Mouse (Mus musculus) frontal cortex, adult 2 months (tissue): ENCODE data around the gene Elmo3. TPM values are rescaled to one million over a fixed set of nuclear protein-coding genes. Genes with fewer than 3 reads are reported as not detected.

ENCODE experiments used
- DNase-seq, 2 experiments: peaks; one replicate each; pipeline ENCODE4 v3.0.0; 2022; ENCODE audit warnings: low spot score in 1 of 2; ENCODE audit errors: extremely low spot score in 1 of 2
- polyA plus RNA-seq: library from polyadenylated mRNA; depleted of rRNA; stranded (reverse); fragments of >200 nt; gene quantifications from 2 replicates; pipeline ENCODE4 v1.2.3, GENCODE M21; 2012

The Elmo3 gene
- polyA plus RNA-seq, 1 experiment = 2.6 TPM

- no peak for DNase-seq
Measured at GRCm38 (mm10) chr8:105325641-105326093, 20.3 kb downstream of the Elmo3 start.

- peak; percentile 95 to 98 for DNase-seq
Measured at GRCm38 (mm10) chr8:105326141-105326672, 20.8 kb downstream of the Elmo3 start, which contains the start of the genes Lrrc29 and Tmem208. Gene Lrrc29 (minus strand): TSS chr8:105326278. Gene Tmem208 (plus strand): TSS chr8:105326354.

GRCm38 (mm10) chr8:105326968-105327367, 21.6 kb downstream of the Elmo3 start:
- DNase-seq = no peak

- no peak for DNase-seq
Measured at GRCm38 (mm10) chr8:105330325-105330724, 24.9 kb downstream of the Elmo3 start.

GRCm38 (mm10) chr8:105331469-105331868, 26.1 kb downstream of the Elmo3 start:
- DNase-seq = no peak

GRCm38 (mm10) chr8:105331931-105332330, 26.5 kb downstream of the Elmo3 start:
- DNase-seq = no peak

- no peak for DNase-seq
Measured at GRCm38 (mm10) chr8:105332523-105332922, 27.1 kb downstream of the Elmo3 start.

- no peak for DNase-seq
Measured at GRCm38 (mm10) chr8:105336373-105337130, 31.2 kb downstream of the Elmo3 start.

- no peak for DNase-seq
Measured at GRCm38 (mm10) chr8:105338992-105339391, 33.6 kb downstream of the Elmo3 start.

GRCm38 (mm10) chr8:105339886-105340635, 34.7 kb downstream of the Elmo3 start:
- no peak for DNase-seq

- DNase-seq = no peak
Measured at GRCm38 (mm10) chr8:105341399-105341798, 36.0 kb downstream of the Elmo3 start.

GRCm38 (mm10) chr8:105342768-105343167, 37.4 kb downstream of the Elmo3 start:
- no peak for DNase-seq

GRCm38 (mm10) chr8:105343791-105344574, 38.6 kb downstream of the Elmo3 start:
- DNase-seq = no peak

GRCm38 (mm10) chr8:105345061-105345975, 39.9 kb downstream of the Elmo3 start:
- peak in 1 of 2 experiments; percentile 31 for DNase-seq

- peak in 1 of 2 experiments; percentile 56 for DNase-seq
Measured at GRCm38 (mm10) chr8:105346611-105347427, 41.4 kb downstream of the Elmo3 start.

- DNase-seq = peak; percentile 77 to 89
Measured at GRCm38 (mm10) chr8:105347428-105348221, 42.2 kb downstream of the Elmo3 start, which contains the start of gene Fhod1. Gene Fhod1 (minus strand): TSS chr8:105347953.

- peak in 1 of 2 experiments; percentile 55 for DNase-seq
Measured at GRCm38 (mm10) chr8:105348450-105349095, 43.2 kb downstream of the Elmo3 start, which contains the start of gene Slc9a5. Gene Slc9a5 (plus strand): TSS chr8:105348843.
